Mouse (Mus musculus) lung, postnatal 0 days (tissue): ENCODE data around the gene Celf1. TPM values are rescaled to one million over a fixed set of nuclear protein-coding genes. Genes with fewer than 3 reads are reported as not detected.

Source experiments
- ATAC-seq: fragments of 200-750 bp; cut with Nextera tagmentation; 2 replicates; pipeline ENCODE4 v1.8.0; 2017; ENCODE audit warnings: moderate library complexity
- DNase-seq: peaks from one replicate; pipeline ENCODE4 v3.0.0-alpha.2; 2016; ENCODE audit warnings: low spot score
- H3K27ac ChIP-seq: fragments of 300-500 bp; sonication (generic); 2 replicates; pipeline ENCODE4 v1.5.1; 2014; ENCODE audit warnings: antibody characterized with exemption, mild to moderate bottlenecking, low read length, mixed read lengths
- H3K27me3 ChIP-seq: fragments of 300-500 bp; sonication (generic); replicated peaks from 2 replicates; pipeline ENCODE4 v1.6.1; 2014; ENCODE audit warnings: low read length, mixed read lengths; ENCODE audit not compliant: insufficient read depth
- H3K36me3 ChIP-seq: fragments of 300-500 bp; sonication (generic); 2 replicates; pipeline ENCODE4 v1.6.1; 2014; ENCODE audit warnings: low read length, mixed read lengths; ENCODE audit not compliant: insufficient read depth
- H3K4me1 ChIP-seq: fragments of 300-500 bp; sonication (generic); 2 replicates; pipeline ENCODE4 v1.6.1; 2014; ENCODE audit warnings: antibody characterized with exemption, low read depth, low read length, mixed read lengths; ENCODE audit not compliant: insufficient read depth
- H3K4me2 ChIP-seq: fragments of 300-500 bp; sonication (generic); replicated peaks from 2 replicates; pipeline ENCODE4 v1.6.1; 2014; ENCODE audit warnings: low read depth, mild to moderate bottlenecking, low read length, moderate library complexity, mixed read lengths
- H3K4me3 ChIP-seq: fragments of 300-500 bp; sonication (generic); 2 replicates; pipeline ENCODE4 v1.5.1; 2014; ENCODE audit warnings: low read depth, low read length
- H3K9ac ChIP-seq: fragments of 300-500 bp; sonication (generic); replicated peaks from 2 replicates; pipeline ENCODE4 v1.6.1; 2014; ENCODE audit warnings: low read depth, mild to moderate bottlenecking
- H3K9me3 ChIP-seq: fragments of 300-500 bp; sonication (generic); 2 replicates; pipeline ENCODE4 v1.6.1; 2016; ENCODE audit warnings: low read length, mixed read lengths
- CTCF ChIP-seq: IDR thresholded peaks from 2 replicates; pipeline ENCODE4 v1.5.1; 2016; ENCODE audit warnings: antibody characterized with exemption, mild to moderate bottlenecking
- EP300 ChIP-seq: IDR thresholded peaks from 2 replicates; pipeline ENCODE4 v1.6.1; 2016; ENCODE audit warnings: antibody characterized with exemption, mild to moderate bottlenecking, control low read depth
- WGBS: fragments of 180-500 bp; shearing (Covaris S2); extraction: QIAGEN DNeasy Blood & Tissue Kit; methylation state at CpG from one replicate; pipeline ENCODE4 v1.1.7; 2014; 5-methylcytosine and 5-hydroxymethylcytosine counted together
- polyA plus RNA-seq: library from polyadenylated mRNA; unstranded; fragments of >200 nt; fragmentation: Nextera tagmentation; extraction: Ambion mirVana; gene quantifications from 2 replicates; pipeline ENCODE4 v1.2.1, GENCODE M21; 2015

The Celf1 gene
- polyA plus RNA-seq, 1 experiment from 2014 or later: 35.1 TPM

DNA sequence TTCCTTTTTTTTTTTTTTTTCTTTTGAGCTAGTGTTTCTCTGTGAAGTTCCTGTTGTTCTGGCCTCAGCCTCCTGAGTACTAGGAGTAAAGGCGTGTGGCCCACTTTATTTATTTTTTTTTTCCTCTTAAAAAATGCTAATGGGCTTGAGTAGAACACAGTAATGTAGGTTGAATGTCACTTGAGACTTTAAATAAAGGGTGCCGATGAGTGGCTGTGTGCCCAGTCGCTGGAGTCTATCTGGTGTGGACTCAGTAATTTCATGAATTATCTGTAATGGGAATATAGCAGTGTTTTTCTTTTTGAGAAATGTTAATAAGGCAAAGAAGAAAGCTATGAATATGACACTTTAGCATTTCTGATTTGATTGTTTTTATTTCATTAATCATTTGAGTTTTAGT lies 13.3 kb downstream of the Celf1 start:
- TF ChIP-seq CTCF: no peak
- TF ChIP-seq EP300: no peak
- no peak overlapping the region for H3K4me2 ChIP-seq
- H3K36me3 ChIP-seq: no peaks in the 10 kb centered on the region
- H3K27ac ChIP-seq: no peak overlapping the region
- H3K4me3 ChIP-seq: no peak overlapping the region
- no peak overlapping the region for H3K9ac ChIP-seq
- no peaks in the 10 kb centered on the region for H3K4me1 ChIP-seq
- WGBS: 30% methylated on average over 3 of the region's 3 CpGs
- peak; percentile 17 for DNase-seq
- no peaks in the 10 kb centered on the region for H3K9me3 ChIP-seq
- no peak for ATAC-seq
- no peaks in the 10 kb centered on the region for H3K27me3 ChIP-seq

DNA sequence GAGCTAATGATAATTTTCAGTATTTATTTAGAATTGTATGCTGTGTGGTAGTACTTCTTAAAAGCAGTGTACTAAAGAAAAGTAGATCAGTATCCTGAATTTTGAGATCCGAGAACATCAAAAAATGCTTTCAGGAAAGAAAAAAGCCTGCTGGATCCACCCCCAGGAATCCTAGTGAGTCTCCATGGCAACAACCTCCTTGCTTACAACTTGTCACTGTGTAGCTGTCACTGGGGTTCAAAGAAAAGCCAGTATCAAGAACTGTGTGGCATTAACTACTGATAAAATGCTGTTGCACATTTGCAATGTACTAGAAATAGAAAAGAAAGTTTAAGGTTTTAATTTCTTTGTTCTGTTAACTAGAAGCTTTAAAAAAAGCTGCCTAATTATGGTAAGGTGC lies 15.9 kb downstream of the Celf1 start:
- TF ChIP-seq EP300 (no peak), CTCF (no peak)
- no peak overlapping the region for H3K27ac ChIP-seq
- H3K9me3 ChIP-seq: no peaks in the 10 kb centered on the region
- 57% methylated on average over 1 of the region's 1 CpGs for WGBS
- H3K27me3 ChIP-seq: no peaks in the 10 kb centered on the region
- no peaks in the 10 kb centered on the region for H3K4me1 ChIP-seq
- H3K4me2 ChIP-seq: no peak overlapping the region
- no peak for ATAC-seq
- no peak for DNase-seq
- no peak overlapping the region for H3K4me3 ChIP-seq
- no peaks in the 10 kb centered on the region for H3K36me3 ChIP-seq
- H3K9ac ChIP-seq: no peak overlapping the region

DNA sequence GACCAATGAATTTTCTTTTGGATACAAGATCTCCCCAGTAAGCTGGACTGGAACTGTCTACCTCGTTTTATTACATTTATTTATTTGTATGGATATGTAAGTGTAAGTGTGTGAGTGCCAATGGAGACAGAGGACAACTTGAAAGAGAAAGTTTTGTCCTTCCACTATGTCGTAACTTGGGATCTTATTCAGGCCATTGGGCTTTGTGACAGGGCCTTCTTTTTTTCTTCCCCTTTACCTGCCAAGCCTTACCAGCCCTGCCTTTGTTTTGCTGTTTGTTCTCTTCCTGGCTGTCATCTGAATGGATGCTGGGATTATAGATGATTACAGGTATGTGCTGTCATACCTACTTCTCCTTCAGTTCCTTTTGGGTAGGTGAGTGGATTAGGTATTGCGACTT lies 18.7 kb downstream of the Celf1 start:
- Histone ChIP-seq H3K4me1 (no peaks in the 10 kb centered on the region), H3K9me3 (no peaks in the 10 kb centered on the region), H3K9ac (no peak overlapping the region), H3K27me3 (no peaks in the 10 kb centered on the region), H3K4me3 (no peak overlapping the region), H3K36me3 (no peaks in the 10 kb centered on the region), H3K27ac (no peak overlapping the region), H3K4me2 (no peak overlapping the region)
- ATAC-seq (no peak), DNase-seq (no peak)
- WGBS: 76% methylated on average over 3 of the region's 3 CpGs
- TF ChIP-seq EP300: no peak
- no peak for TF ChIP-seq CTCF

DNA sequence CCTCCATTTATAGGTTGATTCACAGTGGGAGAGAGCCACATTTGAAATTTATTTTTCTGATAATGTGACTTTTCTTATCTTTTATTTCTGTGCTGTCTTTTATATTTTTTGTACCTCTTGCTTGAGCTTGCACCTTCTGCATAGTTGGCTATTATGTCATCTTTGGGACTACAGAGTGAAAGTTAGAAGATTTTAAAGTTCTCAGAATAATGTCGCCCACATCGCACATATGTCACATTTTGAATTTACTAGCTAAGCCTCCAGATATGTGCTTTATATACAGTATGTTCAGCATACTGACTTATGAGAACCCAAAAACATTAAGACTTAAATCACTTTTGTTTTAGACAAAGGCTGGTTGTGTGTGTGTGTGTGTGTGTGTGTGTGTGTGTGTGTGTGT lies 19.8 kb downstream of the Celf1 start:
- Histone ChIP-seq H3K4me3 (no peak overlapping the region), H3K4me1 (peaks cover 5% of the 10 kb centered on the region), H3K36me3 (no peaks in the 10 kb centered on the region), H3K9me3 (no peaks in the 10 kb centered on the region), H3K4me2 (no peak overlapping the region), H3K9ac (no peak overlapping the region), H3K27me3 (no peaks in the 10 kb centered on the region), H3K27ac (no peak overlapping the region)
- 95% methylated on average over 2 of the region's 2 CpGs for WGBS
- DNase-seq (no peak), ATAC-seq (no peak)
- TF ChIP-seq CTCF (no peak), EP300 (no peak)

DNA sequence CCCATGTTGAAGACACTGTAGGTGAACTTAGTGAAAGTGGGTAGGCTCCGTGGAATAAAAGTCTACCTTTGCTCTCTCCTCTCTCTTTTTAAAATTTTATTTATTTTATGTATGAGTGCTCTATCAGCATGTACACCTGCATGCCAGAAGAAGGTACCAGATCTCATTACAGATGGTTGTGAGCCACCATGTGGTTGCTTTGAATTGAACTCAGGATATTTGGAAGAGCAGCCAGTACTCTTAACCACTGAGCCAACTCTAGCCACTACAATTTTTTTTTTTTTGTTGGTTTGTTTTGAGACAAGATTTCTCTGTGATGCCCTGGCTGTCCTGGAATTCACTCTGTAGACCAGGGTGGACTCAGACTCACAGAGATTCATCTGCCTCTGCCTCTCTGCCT lies 23.1 kb downstream of the Celf1 start:
- no peak for TF ChIP-seq EP300
- TF ChIP-seq CTCF: no peak
- Histone ChIP-seq H3K36me3 (no peaks in the 10 kb centered on the region), H3K27ac (no peak overlapping the region), H3K4me3 (no peak overlapping the region), H3K4me1 (peaks cover 5% of the 10 kb centered on the region), H3K9ac (no peak overlapping the region), H3K9me3 (no peaks in the 10 kb centered on the region), H3K4me2 (no peak overlapping the region), H3K27me3 (no peaks in the 10 kb centered on the region)
- WGBS: 72% methylated on average over 1 of the region's 1 CpGs
- DNase-seq: no peak
- no peak for ATAC-seq

DNA sequence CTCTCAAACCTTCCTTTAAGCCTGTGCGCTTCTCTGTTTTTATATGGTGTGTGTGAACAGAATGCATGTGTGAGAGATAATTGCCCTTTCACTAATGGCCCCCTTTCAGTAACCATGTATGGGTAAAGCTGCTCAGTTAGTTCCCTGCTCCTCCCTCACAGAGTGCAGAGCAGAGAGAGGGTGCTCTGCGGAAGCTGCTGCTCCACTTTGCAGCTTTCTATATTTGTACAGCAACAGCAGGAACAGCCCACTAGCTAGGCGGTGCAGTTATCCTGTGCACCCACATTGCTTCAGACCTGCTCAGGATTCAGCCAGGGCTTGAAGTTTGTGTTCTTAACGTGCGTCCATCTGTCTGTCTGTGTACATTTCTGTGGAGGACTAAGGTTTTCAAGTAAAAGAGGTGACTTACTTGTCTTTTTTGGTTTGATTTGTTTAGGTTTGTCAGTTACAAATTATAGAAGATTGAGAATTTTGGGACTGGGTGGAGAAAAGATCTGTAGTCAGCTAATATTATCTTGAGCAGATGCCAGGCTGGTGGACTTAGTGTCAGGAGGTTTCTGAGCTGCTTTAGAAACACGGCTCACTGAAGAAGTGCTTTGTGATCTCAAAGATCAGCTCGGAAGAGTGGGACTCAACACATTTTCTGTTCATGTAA lies 24.8 kb downstream of the Celf1 start:
- no peak overlapping the region for H3K27ac ChIP-seq
- 47% methylated on average over 7 of the region's 7 CpGs for WGBS
- TF ChIP-seq CTCF (no peak), EP300 (no peak)
- H3K9me3 ChIP-seq: no peaks in the 10 kb centered on the region
- no peaks in the 10 kb centered on the region for H3K36me3 ChIP-seq
- DNase-seq: peak; percentile 30
- no peak overlapping the region for H3K4me2 ChIP-seq
- no peak overlapping the region for H3K9ac ChIP-seq
- peaks cover 5% of the 10 kb centered on the region for H3K4me1 ChIP-seq
- H3K4me3 ChIP-seq: no peak overlapping the region
- ATAC-seq: peak; percentile 47
- H3K27me3 ChIP-seq: no peaks in the 10 kb centered on the region
